Mouse (Mus musculus) megakaryocyte, embryonic 14.5 days (primary cell): Measurements from ENCODE around the gene Nadk2.

Source experiments
- FLI1 ChIP-seq: IDR thresholded peaks from 2 replicates; pipeline ENCODE4 v1.6.1; 2012; ENCODE audit warnings: low read length, inconsistent platforms, mixed read lengths
- GATA1 ChIP-seq: IDR thresholded peaks from 3 replicates; pipeline ENCODE4 v1.6.1; 2012; ENCODE audit warnings: mixed read lengths, low read length, inconsistent platforms, borderline replicate concordance

DNA sequence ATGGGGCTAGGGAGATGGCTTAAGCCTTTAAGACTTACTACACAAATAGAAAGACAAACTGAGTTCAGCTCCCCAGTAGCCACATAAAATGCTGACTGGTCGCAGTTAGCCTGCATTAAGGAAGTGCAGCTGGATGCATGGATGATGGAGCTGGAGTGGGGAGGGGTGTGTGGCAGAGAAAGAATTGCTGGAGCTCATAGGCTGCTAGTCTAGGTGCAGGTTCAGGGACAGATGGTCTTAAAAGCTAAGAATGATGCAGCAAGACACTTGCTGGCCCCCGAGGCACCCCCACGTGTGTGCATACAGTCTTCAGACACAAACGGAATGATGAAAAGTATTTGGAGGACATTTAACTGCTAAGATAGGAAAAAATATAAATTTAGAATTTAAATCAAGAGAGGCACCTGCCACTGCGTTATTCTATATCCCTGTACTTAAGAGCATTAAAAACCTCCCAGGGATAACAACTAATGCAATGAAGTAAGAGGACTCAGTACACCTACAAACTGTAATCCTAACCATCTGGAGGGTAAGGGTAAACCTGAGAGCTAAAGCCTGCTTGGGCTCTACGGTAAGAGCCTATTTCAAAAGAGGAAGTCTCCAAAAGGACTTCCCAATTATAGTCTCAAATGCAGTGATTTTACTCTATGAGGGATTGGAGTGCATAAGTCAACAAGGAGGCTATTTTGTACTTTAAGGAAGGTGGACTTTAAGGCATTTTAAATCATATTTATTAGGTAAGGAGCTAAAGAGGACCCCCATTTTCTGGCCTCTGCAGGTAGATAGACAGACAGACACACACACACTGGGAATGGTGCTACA is 39.7 kb downstream of the Nadk2 start:
- TF ChIP-seq FLI1: no peak
- no peak for TF ChIP-seq GATA1
